8 mouse cellular contexts compared by ENCODE assay signal in genomic region chr8:106411783-106412451, GRCm38 (mm10). TPM values are rescaled to one million over a fixed set of nuclear protein-coding genes. Genes with fewer than 3 reads are reported as not detected.
DNase-seq lines count a peak whose midpoint lies in the region; ATAC-seq and TF ChIP-seq lines count a peak whose summit lies in the region.

No protein-coding gene starts in this region.

- WGBS in forebrain, embryonic 14.5 days = 23% methylated on average over 14 of the region's 14 CpGs
- WGBS in forebrain, embryonic 16.5 days = 21% methylated on average over 14 of the region's 14 CpGs
- WGBS in lung, embryonic 15.5 days = 20% methylated on average over 14 of the region's 14 CpGs

- no peak overlapping the region for H3K4me3 ChIP-seq in forebrain, embryonic 14.5 days (ENCODE audit: low read depth, low read length)
- H3K4me3 ChIP-seq in forebrain, embryonic 16.5 days (replicated peaks; ENCODE audit: low read length) = no peak overlapping the region
- H3K4me3 ChIP-seq in layer of hippocampus, adult 2 months = no peak overlapping the region
- no peak overlapping the region for H3K4me3 ChIP-seq in lung, embryonic 15.5 days

- H3K27ac ChIP-seq in forebrain, embryonic 14.5 days (ENCODE audit: low read depth, low read length) = no peak overlapping the region
- H3K27ac ChIP-seq in forebrain, embryonic 16.5 days (ENCODE audit: low read length) = no peak overlapping the region
- H3K27ac ChIP-seq in layer of hippocampus, adult 2 months = no peak overlapping the region
- no peak overlapping the region for H3K27ac ChIP-seq in lung, embryonic 15.5 days

- peak; percentile 94 for TF ChIP-seq CTCF in layer of hippocampus, adult 2 months (conservative IDR thresholded peaks at IDR 0.05)

- H3K9ac ChIP-seq in forebrain, embryonic 14.5 days (ENCODE audit: low read length) = no peak overlapping the region
- H3K9ac ChIP-seq in forebrain, embryonic 16.5 days (replicated peaks; ENCODE audit: low read depth, low read length) = no peak overlapping the region
- H3K9ac ChIP-seq in lung, embryonic 15.5 days = no peak overlapping the region

- peak; percentile 81 for DNase-seq in forebrain, embryonic 14.5 days (ENCODE audit: low spot score)
- peak; percentile 30 to 51 for DNase-seq in CD8-positive naive resting alpha-beta T cell, adult 2 months (ENCODE audit: low read depth in 2 of 2, low spot score in 2 of 2)
- peak; percentile 66 for DNase-seq in c-Kit-positive CD71-positive TER-119-negative erythroid progenitor cells, embryonic 14.5 days (ENCODE audit: low read depth)
- peak; percentile 51 to 71 for DNase-seq in layer of hippocampus, adult 2 months (ENCODE audit: low spot score in 2 of 2)
- DNase-seq in right cerebral cortex, postnatal 4 days = peak; percentile 71

- H3K4me2 ChIP-seq in forebrain, embryonic 14.5 days (ENCODE audit: low read length) = no peak overlapping the region
- no peak overlapping the region for H3K4me2 ChIP-seq in forebrain, embryonic 16.5 days (ENCODE audit: low read length)
- 0 out of 2 replicates have a peak overlapping the region, but pooled peaks have one; percentile 11 for H3K4me2 ChIP-seq in lung, embryonic 15.5 days

- no peaks in the 10 kb centered on the region for H3K9me3 ChIP-seq in forebrain, embryonic 14.5 days (replicated peaks; ENCODE audit: control insufficient read depth, low read length)
- H3K9me3 ChIP-seq in forebrain, embryonic 16.5 days (ENCODE audit: control insufficient read depth, low read length) = peaks cover 2% of the 10 kb centered on the region; the same call in 1 of the 2 replicates
- H3K9me3 ChIP-seq in lung, embryonic 15.5 days = no peaks in the 10 kb centered on the region

- peaks cover 5% of the 10 kb centered on the region for H3K4me1 ChIP-seq in forebrain, embryonic 14.5 days (ENCODE audit: control insufficient read depth, insufficient read depth, low read length)
- H3K4me1 ChIP-seq in forebrain, embryonic 16.5 days (replicated peaks; ENCODE audit: control insufficient read depth, insufficient read depth, low read length) = peaks cover 10% of the 10 kb centered on the region
- peaks cover 11% of the 10 kb centered on the region for H3K4me1 ChIP-seq in lung, embryonic 15.5 days

- no peak for ATAC-seq in forebrain, embryonic 14.5 days
- no peak for ATAC-seq in forebrain, embryonic 16.5 days
- peak; percentile 25 for ATAC-seq in granulocyte monocyte progenitor cell, adult 5-6 weeks (replicated peaks; ENCODE audit: poor library complexity, severe bottlenecking)
- ATAC-seq in lung, embryonic 15.5 days (ENCODE audit: borderline replicate concordance, extremely low read depth, low FRiP score, low TSS enrichment) = no peak

- no peaks in the 10 kb centered on the region for H3K27me3 ChIP-seq in forebrain, embryonic 14.5 days (replicated peaks; ENCODE audit: control insufficient read depth, insufficient read depth, low read length)
- H3K27me3 ChIP-seq in forebrain, embryonic 16.5 days (replicated peaks; ENCODE audit: control insufficient read depth, insufficient read depth, low read length) = no peaks in the 10 kb centered on the region
- H3K27me3 ChIP-seq in lung, embryonic 15.5 days = no peaks in the 10 kb centered on the region

- H3K36me3 ChIP-seq in forebrain, embryonic 14.5 days (ENCODE audit: control insufficient read depth, insufficient read depth, low read length) = no peaks in the 10 kb centered on the region
- no peaks in the 10 kb centered on the region for H3K36me3 ChIP-seq in forebrain, embryonic 16.5 days (ENCODE audit: control insufficient read depth, insufficient read depth)
- H3K36me3 ChIP-seq in lung, embryonic 15.5 days = no peaks in the 10 kb centered on the region

RNA-seq across cellular contexts. Expression of gene Zfp90, which starts 3.2 kb away (rescaled TPM):
- 49.6 and 56.4 TPM in 2 replicates for polyA plus RNA-seq in forebrain, embryonic 14.5 days (2014; fragmentation: Nextera tagmentation; extraction: Ambion mirVana)
- 59.2 and 61.3 TPM in 2 replicates for polyA plus RNA-seq in forebrain, embryonic 16.5 days (2015; fragmentation: Nextera tagmentation; extraction: Ambion mirVana)
- total RNA-seq in granulocyte monocyte progenitor cell, adult 5-6 weeks (2014; fragmentation: Nextera tagmentation) = 6.7 and 9.2 TPM in 2 replicates
- total RNA-seq in granulocyte monocyte progenitor cell, adult 5-6 weeks (2017) = 6.0 and 7.8 TPM in 2 replicates
- 10 to 100 TPM; 10.6 to 12.9 TPM for total RNA-seq in layer of hippocampus, adult 2 months (2021)
- polyA plus RNA-seq in lung, embryonic 15.5 days (2015; fragmentation: Nextera tagmentation; extraction: Ambion mirVana) = 16.5 and 17.5 TPM in 2 replicates
